Mouse (Mus musculus): ENCODE results near the gene Cfap221. TPM values are rescaled to one million over a fixed set of nuclear protein-coding genes. Genes with fewer than 3 reads are reported as not detected.

Gene Cfap221
- polyA plus RNA-seq, 1 experiment: 22.9 TPM

GRCm38 (mm10) chr1:119959464-119959863, 37.6 kb downstream of the Cfap221 start:
- Histone ChIP-seq H3K4me1 (ENCODE audit: control insufficient read depth, insufficient read depth, low read length) (no peaks in the 10 kb centered on the region), H3K36me3 (ENCODE audit: control insufficient read depth, insufficient read depth, low read length) (no peaks in the 10 kb centered on the region), H3K27me3 (ENCODE audit: control insufficient read depth, insufficient read depth, low read length) (no peaks in the 10 kb centered on the region), H3K4me3 (ENCODE audit: control insufficient read depth, low read depth, low read length) (no peak overlapping the region), H3K27ac (ENCODE audit: control insufficient read depth, insufficient read depth, low read depth, low read length) (no peak overlapping the region)
- TF ChIP-seq POLR2A (IDR thresholded peaks at IDR 0.05; ENCODE audit: control insufficient read depth, low read depth, low read length): no peak

GRCm38 (mm10) chr1:119957716-119958222, 39.3 kb downstream of the Cfap221 start:
- H3K4me3 ChIP-seq (ENCODE audit: control insufficient read depth, low read depth, low read length): no peak overlapping the region
- no peaks in the 10 kb centered on the region for H3K4me1 ChIP-seq (ENCODE audit: control insufficient read depth, insufficient read depth, low read length)
- H3K27ac ChIP-seq (ENCODE audit: control insufficient read depth, insufficient read depth, low read depth, low read length): no peak overlapping the region
- no peaks in the 10 kb centered on the region for H3K36me3 ChIP-seq (ENCODE audit: control insufficient read depth, insufficient read depth, low read length)
- no peak for TF ChIP-seq CTCF (IDR thresholded peaks at IDR 0.05; ENCODE audit: control insufficient read depth, insufficient read depth, insufficient replicate concordance, low read depth, low read length)
- TF ChIP-seq POLR2A (IDR thresholded peaks at IDR 0.05; ENCODE audit: control insufficient read depth, low read depth, low read length): no peak
- H3K27me3 ChIP-seq (ENCODE audit: control insufficient read depth, insufficient read depth, low read length): no peaks in the 10 kb centered on the region

- no peak for TF ChIP-seq POLR2A (IDR thresholded peaks at IDR 0.05; ENCODE audit: control insufficient read depth, low read depth, low read length)
- TF ChIP-seq CTCF (IDR thresholded peaks at IDR 0.05; ENCODE audit: control insufficient read depth, insufficient read depth, insufficient replicate concordance, low read depth, low read length): no peak
- Histone ChIP-seq H3K27me3 (ENCODE audit: control insufficient read depth, insufficient read depth, low read length) (no peaks in the 10 kb centered on the region), H3K4me1 (ENCODE audit: control insufficient read depth, insufficient read depth, low read length) (no peaks in the 10 kb centered on the region), H3K27ac (ENCODE audit: control insufficient read depth, insufficient read depth, low read depth, low read length) (no peak overlapping the region), H3K36me3 (ENCODE audit: control insufficient read depth, insufficient read depth, low read length) (no peaks in the 10 kb centered on the region), H3K4me3 (ENCODE audit: control insufficient read depth, low read depth, low read length) (no peak overlapping the region)
Measured at GRCm38 (mm10) chr1:119954680-119955079, 42.4 kb downstream of the Cfap221 start.

GRCm38 (mm10) chr1:119953456-119953855, 43.6 kb downstream of the Cfap221 start:
- Histone ChIP-seq H3K27me3 (ENCODE audit: control insufficient read depth, insufficient read depth, low read length) (no peaks in the 10 kb centered on the region), H3K4me1 (ENCODE audit: control insufficient read depth, insufficient read depth, low read length) (no peaks in the 10 kb centered on the region), H3K4me3 (ENCODE audit: control insufficient read depth, low read depth, low read length) (no peak overlapping the region), H3K27ac (ENCODE audit: control insufficient read depth, insufficient read depth, low read depth, low read length) (no peak overlapping the region), H3K36me3 (ENCODE audit: control insufficient read depth, insufficient read depth, low read length) (no peaks in the 10 kb centered on the region)
- TF ChIP-seq POLR2A (IDR thresholded peaks at IDR 0.05; ENCODE audit: control insufficient read depth, low read depth, low read length) (no peak), CTCF (IDR thresholded peaks at IDR 0.05; ENCODE audit: control insufficient read depth, insufficient read depth, insufficient replicate concordance, low read depth, low read length) (no peak)

- H3K27ac ChIP-seq (ENCODE audit: control insufficient read depth, insufficient read depth, low read depth, low read length): no peak overlapping the region
- no peak overlapping the region for H3K4me3 ChIP-seq (ENCODE audit: control insufficient read depth, low read depth, low read length)
- no peaks in the 10 kb centered on the region for H3K36me3 ChIP-seq (ENCODE audit: control insufficient read depth, insufficient read depth, low read length)
- no peaks in the 10 kb centered on the region for H3K27me3 ChIP-seq (ENCODE audit: control insufficient read depth, insufficient read depth, low read length)
- no peaks in the 10 kb centered on the region for H3K4me1 ChIP-seq (ENCODE audit: control insufficient read depth, insufficient read depth, low read length)
- TF ChIP-seq POLR2A (IDR thresholded peaks at IDR 0.05; ENCODE audit: control insufficient read depth, low read depth, low read length) (no peak), CTCF (IDR thresholded peaks at IDR 0.05; ENCODE audit: control insufficient read depth, insufficient read depth, insufficient replicate concordance, low read depth, low read length) (no peak)
Measured at GRCm38 (mm10) chr1:119950086-119950485, 46.9 kb downstream of the Cfap221 start.

GRCm38 (mm10) chr1:119936861-119937260, 60.2 kb downstream of the Cfap221 start:
- Histone ChIP-seq H3K36me3 (ENCODE audit: control insufficient read depth, insufficient read depth, low read length) (no peaks in the 10 kb centered on the region), H3K27me3 (ENCODE audit: control insufficient read depth, insufficient read depth, low read length) (no peaks in the 10 kb centered on the region), H3K4me3 (ENCODE audit: control insufficient read depth, low read depth, low read length) (peak overlapping the region; percentile 27), H3K27ac (ENCODE audit: control insufficient read depth, insufficient read depth, low read depth, low read length) (no peak overlapping the region), H3K4me1 (ENCODE audit: control insufficient read depth, insufficient read depth, low read length) (no peaks in the 10 kb centered on the region)
- TF ChIP-seq CTCF (IDR thresholded peaks at IDR 0.05; ENCODE audit: control insufficient read depth, insufficient read depth, insufficient replicate concordance, low read depth, low read length) (no peak), POLR2A (IDR thresholded peaks at IDR 0.05; ENCODE audit: control insufficient read depth, low read depth, low read length) (no peak)

- Histone ChIP-seq H3K36me3 (ENCODE audit: control insufficient read depth, insufficient read depth, low read length) (no peaks in the 10 kb centered on the region; the same call in 1 of the 2 replicates), H3K27me3 (ENCODE audit: control insufficient read depth, insufficient read depth, low read length) (no peaks in the 10 kb centered on the region), H3K4me3 (ENCODE audit: control insufficient read depth, low read depth, low read length) (no peak overlapping the region), H3K27ac (ENCODE audit: control insufficient read depth, insufficient read depth, low read depth, low read length) (no peak overlapping the region), H3K4me1 (ENCODE audit: control insufficient read depth, insufficient read depth, low read length) (no peaks in the 10 kb centered on the region)
- no peak for TF ChIP-seq CTCF (IDR thresholded peaks at IDR 0.05; ENCODE audit: control insufficient read depth, insufficient read depth, insufficient replicate concordance, low read depth, low read length)
- no peak for TF ChIP-seq POLR2A (IDR thresholded peaks at IDR 0.05; ENCODE audit: control insufficient read depth, low read depth, low read length)
Measured at GRCm38 (mm10) chr1:119931421-119932150, 65.4 kb downstream of the Cfap221 start.

Measured in testis, adult 2 months (tissue).